Mouse (Mus musculus) heart, postnatal 36 days (tissue): ENCODE results near the gene Prph. TPM values are rescaled to one million over a fixed set of nuclear protein-coding genes. Genes with fewer than 3 reads are reported as not detected.
A peak's percentile ranks its signal among the peaks of the same experiment; 100 is the strongest.
"Not testable (repeated sequence)": the region's sequence is repeated elsewhere in the genome, so short reads cannot be mapped to it uniquely, and the experiment has no call there.

Experiments used
- DNase-seq, 2 experiments: peaks; one replicate each; pipeline ENCODE4 v3.0.0; 2021 to 2022
- intact Hi-C: fragments of 180-260 bp; cut with DNase I; formaldehyde crosslinking; loops from one replicate; pipeline ENCODE4 v1.15.1; 2025
- total RNA-seq, 2 experiments: library from RNA; stranded (reverse); gene quantifications; 2 replicates each; pipeline ENCODE4 v1.2.3; 2021

Gene Prph
- total RNA-seq, 2 experiments from 2014 or later, result 0.14 to 0.94 TPM

GRCm38 (mm10) chr15:99032726-99033250 lies 22.2 kb upstream of the Prph start:
- DNase-seq, result no peak
- intact Hi-C loops, result no loop called here

GRCm38 (mm10) chr15:99033498-99034270 lies 21.3 kb upstream of the Prph start:
- peak in 1 of 2 experiments; percentile 17 for DNase-seq

GRCm38 (mm10) chr15:99035431-99035830 lies 19.5 kb upstream of the Prph start:
- DNase-seq, result no peak
- intact Hi-C loops, result no loop called here

More at GRCm38 (mm10) chr15:99033498-99034270, 21.3 kb upstream of the Prph start:
- intact Hi-C loops, result no loop called here

GRCm38 (mm10) chr15:99036249-99036905 lies 18.6 kb upstream of the Prph start:
- DNase-seq, result peak in 1 of 2 experiments; percentile 22
- intact Hi-C loops, result no loop called here

- DNase-seq, result no peak
- intact Hi-C loops, result no loop called here
Measured at GRCm38 (mm10) chr15:99038025-99038424, 16.9 kb upstream of the Prph start.

- intact Hi-C loops, result no loop called here
- DNase-seq, result no peak
Measured at GRCm38 (mm10) chr15:99038797-99039196, 16.2 kb upstream of the Prph start.

DNA sequence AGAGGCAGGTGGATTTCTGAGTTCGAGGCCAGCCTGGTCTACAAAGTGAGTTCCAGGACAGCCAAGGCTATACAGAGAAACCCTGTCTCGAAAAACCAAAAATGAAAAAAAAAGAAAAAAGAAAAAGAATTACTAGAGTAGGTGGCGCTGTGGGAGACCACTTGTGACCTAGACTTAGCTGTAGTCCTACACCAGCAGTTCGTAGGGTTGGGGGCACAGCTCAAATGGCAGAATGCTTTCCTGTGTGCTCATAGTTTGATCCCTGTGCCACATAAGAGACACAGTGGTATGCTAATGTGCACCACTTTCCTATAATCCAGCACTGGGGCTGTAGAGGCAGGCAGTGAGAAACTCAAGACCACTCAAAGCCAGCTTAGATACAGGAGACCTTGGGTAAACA lies 15.7 kb upstream of the Prph start:
- intact Hi-C loops, result no loop called here

GRCm38 (mm10) chr15:99039996-99040919 lies 14.7 kb upstream of the Prph start:
- intact Hi-C loops, result no loop called here
- DNase-seq, result no peak

More for the DNA sequence above, 15.7 kb upstream of the Prph start:
- DNase-seq, result no peak

DNA sequence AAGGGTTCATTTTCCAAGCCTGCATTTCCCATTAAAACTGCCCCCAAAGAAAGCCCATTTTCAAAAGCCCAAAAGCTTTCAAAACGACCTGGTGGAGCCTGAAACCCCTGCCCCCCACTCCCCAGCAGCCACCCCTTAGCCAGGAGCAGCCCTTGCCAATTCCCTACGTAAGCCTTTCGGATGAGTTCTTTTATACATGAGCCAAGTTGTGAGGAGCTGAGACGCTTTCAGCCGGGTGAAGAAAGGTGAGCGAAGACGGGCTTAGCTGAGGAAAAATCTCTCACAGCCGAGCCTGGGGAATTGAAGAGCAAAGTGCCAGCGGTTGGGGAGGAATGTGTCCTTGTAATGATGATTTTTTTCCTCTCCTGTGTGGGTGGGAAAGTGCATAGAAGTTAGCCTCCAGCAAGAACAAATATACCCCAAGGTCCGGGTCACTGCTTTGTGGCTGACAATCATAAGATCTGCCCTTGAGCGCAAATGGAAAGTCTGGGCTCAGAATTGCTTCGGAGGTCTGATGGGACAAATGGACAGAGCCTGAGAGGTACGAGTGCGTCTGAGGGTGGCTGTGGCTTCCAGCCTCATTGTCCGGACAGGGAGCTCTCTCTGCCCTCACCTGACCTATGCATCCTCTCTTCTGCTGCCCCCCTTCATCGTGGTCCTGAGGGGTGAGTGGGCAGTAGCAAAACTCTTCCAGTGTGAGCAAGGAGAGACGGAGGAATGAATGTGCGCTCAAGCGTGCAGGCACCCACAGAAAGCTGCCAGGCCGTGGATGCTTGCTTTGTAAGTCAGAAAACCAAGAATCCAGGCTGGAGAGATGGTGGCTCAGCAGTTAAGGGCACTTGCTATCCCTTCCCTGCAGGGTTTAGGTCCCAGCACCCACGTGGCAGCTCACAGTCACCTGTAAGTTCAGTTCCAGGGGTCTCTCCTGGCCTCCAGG lies 13.8 kb upstream of the Prph start:
- intact Hi-C loops, result no loop called here
- DNase-seq, result no peak

GRCm38 (mm10) chr15:99042334-99042733 lies 12.6 kb upstream of the Prph start:
- intact Hi-C loops, result no loop called here
- DNase-seq, result no peak

GRCm38 (mm10) chr15:99044854-99045253 lies 10.1 kb upstream of the Prph start:
- intact Hi-C loops, result no loop called here
- no peak for DNase-seq

DNA sequence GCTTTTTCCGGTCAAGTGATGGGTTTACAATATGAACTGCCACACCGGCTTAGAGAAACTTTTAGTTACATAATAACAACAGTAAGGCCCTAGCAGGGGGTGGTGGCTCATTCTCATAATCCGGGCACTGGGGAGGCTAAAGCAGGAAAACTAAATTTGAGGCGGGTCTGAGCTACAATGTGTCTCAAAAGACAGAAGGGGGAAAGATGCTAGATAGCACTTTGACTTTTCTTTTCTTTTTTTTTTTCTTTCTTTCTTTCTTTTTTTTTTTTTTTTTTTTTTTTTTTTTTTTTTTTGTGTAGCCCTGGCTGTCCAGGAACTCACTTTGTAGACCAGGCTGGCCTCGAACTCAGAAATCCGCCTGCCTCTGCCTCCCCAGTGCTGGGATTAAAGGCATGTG lies 9.2 kb upstream of the Prph start:
- intact Hi-C loops, DNase-seq: not testable (repeated sequence)

DNA sequence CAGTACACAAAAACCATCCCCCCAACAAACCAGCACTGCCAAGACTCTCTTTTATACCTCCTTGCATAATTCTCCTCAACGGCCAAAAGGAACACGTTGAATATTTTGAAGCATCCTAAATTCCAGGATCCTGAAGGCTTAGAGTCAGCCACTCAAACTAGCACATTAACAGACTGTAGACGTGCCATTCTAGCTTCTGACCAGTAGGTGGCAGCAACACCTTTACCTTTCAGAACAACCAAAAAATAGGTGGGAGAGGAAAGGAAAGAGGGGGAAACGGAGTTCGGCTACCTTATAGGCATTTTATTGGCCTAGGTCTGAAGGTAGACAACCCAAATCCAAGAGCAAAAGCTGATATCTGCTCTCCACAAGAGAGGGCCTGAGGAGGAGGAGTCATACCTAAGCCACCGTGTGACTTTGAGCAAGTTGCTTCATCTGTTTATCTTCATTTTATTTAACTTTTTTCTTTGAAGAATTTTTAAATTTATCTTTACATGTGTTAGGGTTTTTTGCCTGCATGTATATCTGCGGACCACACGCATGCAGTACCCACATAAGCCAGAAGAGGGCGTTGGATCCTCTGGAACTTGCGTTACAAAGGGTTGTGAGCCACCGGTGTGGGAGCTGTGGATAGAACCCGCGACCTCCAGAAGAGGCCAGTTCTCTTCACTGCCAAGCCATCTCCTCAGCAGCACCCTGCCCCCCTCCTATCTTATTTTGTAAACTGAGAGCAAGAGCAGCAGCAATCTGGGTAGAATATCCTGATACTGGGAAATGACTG lies 5.3 kb upstream of the Prph start:
- intact Hi-C loops, result loop anchor here (2.0 kb wide), 2 partner anchors 39 to 149 kb away; no protein-coding TSS in a partner anchor
- peak; percentile 46 to 56 for DNase-seq

- DNase-seq, result peak in 1 of 2 experiments; percentile 23
- intact Hi-C loops, result no loop called here
Measured at GRCm38 (mm10) chr15:99053373-99053772, 1.6 kb upstream of the Prph start.

GRCm38 (mm10) chr15:99055511-99055961 lies 562 bp downstream of the Prph start:
- peak in 1 of 2 experiments; percentile 45 for DNase-seq
- intact Hi-C loops, result no loop called here

GRCm38 (mm10) chr15:99056332-99056731 lies 1.4 kb downstream of the Prph start:
- peak in 1 of 2 experiments; percentile 37 for DNase-seq
- intact Hi-C loops, result no loop called here

- DNase-seq, result no peak
- intact Hi-C loops, result no loop called here
Measured at GRCm38 (mm10) chr15:99065557-99066165, 10.7 kb downstream of the Prph start.

DNA sequence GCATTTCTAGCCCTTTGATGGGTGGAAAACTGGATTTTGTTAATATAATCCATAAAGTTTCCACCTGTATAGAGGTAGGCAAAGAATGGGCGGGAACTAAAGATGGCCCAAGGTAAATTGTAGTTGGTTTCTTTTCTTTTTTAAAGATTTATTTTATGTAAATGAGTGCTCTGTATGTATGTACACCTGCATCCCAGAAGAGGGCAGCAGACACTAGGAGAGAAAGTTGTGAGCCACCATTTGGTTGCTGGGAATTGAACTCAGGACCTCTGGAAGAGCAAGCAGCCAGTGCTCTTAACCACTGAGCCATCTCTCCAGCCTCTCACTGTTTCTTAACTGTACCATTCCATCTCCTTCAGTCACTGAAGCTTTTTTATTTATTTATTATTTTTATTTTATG lies 17.0 kb downstream of the Prph start:
- intact Hi-C loops, result no loop called here
- DNase-seq, result no peak
